Mouse (Mus musculus) forebrain, embryonic 15.5 days (tissue): ENCODE measurements around the gene G3bp2. TPM values are rescaled to one million over a fixed set of nuclear protein-coding genes. Genes with fewer than 3 reads are reported as not detected.

Experiments used
- polyA plus RNA-seq: library from polyadenylated mRNA; unstranded; fragments of >200 nt; fragmentation: Nextera tagmentation; extraction: Ambion mirVana; gene quantifications from 2 replicates; pipeline ENCODE4 v1.2.1, GENCODE M21; 2015

Gene G3bp2
- polyA plus RNA-seq, 1 experiment from 2014 or later = 349 TPM

Other genes starting within 250 kb of the G3bp2 start
- 70.6 and 74.0 TPM in 2 replicates for gene Rchy1, start 120.7 kb downstream of the G3bp2 start, polyA plus RNA-seq
- not detected in 2 replicates for gene Odaph, start 96.2 kb downstream of the G3bp2 start, polyA plus RNA-seq
- gene Cdkl2, start 39.8 kb downstream of the G3bp2 start, polyA plus RNA-seq = 6.2 and 6.4 TPM in 2 replicates
- 42.1 and 45.8 TPM in 2 replicates for gene Uso1, start 54.2 kb upstream of the G3bp2 start, polyA plus RNA-seq
- not detected in 2 replicates for gene U90926, start 131.7 kb upstream of the G3bp2 start, polyA plus RNA-seq
- 0.09 and 0.22 TPM in 2 replicates for gene Ppef2, start 172.6 kb upstream of the G3bp2 start, polyA plus RNA-seq
- 7.6 and 11.5 TPM in 2 replicates for gene Naaa, start 194.5 kb upstream of the G3bp2 start, polyA plus RNA-seq
- gene Sdad1, start 226.8 kb upstream of the G3bp2 start, polyA plus RNA-seq = 31.1 and 32.3 TPM in 2 replicates
- gene Cxcl9, start 244.4 kb upstream of the G3bp2 start, polyA plus RNA-seq = not detected in 2 replicates
- 3.5 and 4.0 TPM in 2 replicates for gene Art3, start 248.1 kb upstream of the G3bp2 start, polyA plus RNA-seq